In the genomic region with DNA sequence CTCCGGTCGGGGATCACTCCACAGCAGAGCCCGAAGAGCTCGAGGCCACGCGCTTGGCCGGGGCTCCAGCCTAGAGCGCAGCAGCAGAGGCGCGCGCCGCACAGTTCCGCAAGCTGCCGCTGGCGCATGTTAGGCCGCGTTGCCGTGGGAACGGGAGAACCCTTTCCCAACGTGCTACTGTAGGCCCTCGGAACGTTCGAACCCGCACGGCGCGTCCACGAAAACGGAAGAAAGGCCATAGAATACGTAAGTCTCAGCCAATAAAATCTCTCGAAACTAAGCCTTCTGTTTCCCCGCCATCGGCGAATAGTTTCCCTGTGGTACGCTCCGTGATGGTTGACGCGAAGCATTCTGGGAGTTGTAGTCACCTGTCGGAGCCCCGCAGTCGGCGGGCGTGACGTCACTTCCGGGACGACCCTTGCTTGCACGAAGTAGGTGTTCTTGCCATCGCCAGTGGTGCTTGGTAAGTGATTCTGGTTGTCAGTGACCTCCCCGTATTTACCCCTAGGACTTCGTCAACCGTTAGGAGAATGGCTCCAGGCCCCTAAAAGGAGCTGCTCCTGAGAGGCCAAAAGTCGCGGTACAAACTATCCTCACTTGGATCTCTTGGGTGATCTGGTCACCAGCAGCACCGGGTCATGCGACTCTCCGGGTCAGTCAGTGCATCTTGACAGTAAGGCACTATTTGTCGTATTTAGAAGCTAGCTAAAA, we compare ENCODE assay signal across 1 mouse cellular context.
TF ChIP-seq lines count a peak whose summit lies in the region.

A gene (minus strand): TSS at position 127 of the 711 bp plus-strand sequence.
A gene (plus strand): TSS at position 403 of the 711 bp plus-strand sequence.

TF ChIP-seq in CH12.LX, 34 proteins besides CTCF, POLR2A, EP300 and RAD21 (continued from another document):
- TF ChIP-seq ELF1 (IDR thresholded peaks at IDR 0.05; ENCODE audit: low read depth, low read length) (peak; percentile 92), CHD2 (IDR thresholded peaks at IDR 0.05; ENCODE audit: low read length) (no peak), ZNF384 (IDR thresholded peaks at IDR 0.05; ENCODE audit: low read depth, low read length) (no peak), GABPA (IDR thresholded peaks at IDR 0.05; ENCODE audit: insufficient replicate concordance, low read depth, low read length) (peak; percentile 27; the same call in 1 of the 2 replicates), ZKSCAN1 (IDR thresholded peaks at IDR 0.05; ENCODE audit: borderline replicate concordance, low read depth, low read length) (no peak), JUND (conservative IDR thresholded peaks at IDR 0.05; ENCODE audit: low read depth, low read length) (peak; percentile 86), ZMIZ1 (IDR thresholded peaks at IDR 0.05; ENCODE audit: low read depth, low read length) (peak; percentile 60; the same call in 1 of the 2 replicates), SMC3 (IDR thresholded peaks at IDR 0.05; ENCODE audit: low read depth, low read length) (no peak), MAFK (IDR thresholded peaks at IDR 0.05; ENCODE audit: insufficient replicate concordance, low read length) (no peak), MYC (IDR thresholded peaks at IDR 0.05; ENCODE audit: low read depth, low read length) (peak; percentile 85), BHLHE40 (IDR thresholded peaks at IDR 0.05; ENCODE audit: low read depth, low read length) (no peak), USF2 (conservative IDR thresholded peaks at IDR 0.05; ENCODE audit: low read depth, low read length) (no peak), ZC3H11A (IDR thresholded peaks at IDR 0.05; ENCODE audit: low read depth, low read length) (no peak), JUN (IDR thresholded peaks at IDR 0.05; ENCODE audit: insufficient read depth, low read depth, low read length) (peak; percentile 76), MAZ (IDR thresholded peaks at IDR 0.05; ENCODE audit: low read depth, low read length) (no peak), HCFC1 (IDR thresholded peaks at IDR 0.05; ENCODE audit: low read depth, low read length) (peak; percentile 97), UBTF (IDR thresholded peaks at IDR 0.05; ENCODE audit: low read depth, low read length) (no peak), TCF12 (IDR thresholded peaks at IDR 0.05; ENCODE audit: low read depth, low read length) (peak; percentile 63; the same call in 1 of the 2 replicates), USF1 (IDR thresholded peaks at IDR 0.05; ENCODE audit: low read depth, low read length) (no peak), NELFE (IDR thresholded peaks at IDR 0.05; ENCODE audit: low read depth, low read length) (peak; percentile 57; the same call in 1 of the 2 replicates), KAT2A (IDR thresholded peaks at IDR 0.05; ENCODE audit: insufficient replicate concordance, low read length) (peak; percentile 94; the same call in 1 of the 2 replicates), SIN3A (IDR thresholded peaks at IDR 0.05; ENCODE audit: low read length) (peak; percentile 93), RCOR1 (conservative IDR thresholded peaks at IDR 0.05; ENCODE audit: low read depth, low read length) (no peak), MXI1 (IDR thresholded peaks at IDR 0.05; ENCODE audit: low read depth, low read length) (peak; percentile 99), CHD1 (IDR thresholded peaks at IDR 0.05; ENCODE audit: low read depth, low read length) (no peak), MEF2A (IDR thresholded peaks at IDR 0.05; ENCODE audit: borderline replicate concordance, low read depth, low read length) (no peak), E2F4 (IDR thresholded peaks at IDR 0.05; ENCODE audit: insufficient replicate concordance, low read depth, low read length) (peak; percentile 92; the same call in 1 of the 2 replicates)
